Mouse (Mus musculus) liver, embryonic 15.5 days (tissue): ENCODE measurements around the gene Elovl1. TPM values are rescaled to one million over a fixed set of nuclear protein-coding genes. Genes with fewer than 3 reads are reported as not detected.

Experiments
- ATAC-seq: fragments of 200-750 bp; cut with Nextera tagmentation; 2 replicates; pipeline ENCODE4 v1.8.0; 2017; ENCODE audit warnings: moderate number of reproducible peaks, mild to moderate bottlenecking, moderate library complexity; ENCODE audit not compliant: insufficient read depth
- H3K27ac ChIP-seq: fragments of 300-500 bp; sonication (generic); replicated peaks from 2 replicates; pipeline ENCODE4 v1.5.1; 2015; ENCODE audit warnings: mild to moderate bottlenecking, inconsistent platforms
- H3K27me3 ChIP-seq: fragments of 300-500 bp; sonication (generic); 2 replicates; pipeline ENCODE4 v1.6.1; 2015; ENCODE audit warnings: mild to moderate bottlenecking, inconsistent platforms
- H3K36me3 ChIP-seq: fragments of 300-500 bp; sonication (generic); replicated peaks from 2 replicates; pipeline ENCODE4 v1.6.1; 2015; ENCODE audit warnings: moderate library complexity, mild to moderate bottlenecking, inconsistent platforms
- H3K4me1 ChIP-seq: fragments of 300-500 bp; sonication (generic); replicated peaks from 2 replicates; pipeline ENCODE4 v1.6.1; 2015; ENCODE audit warnings: inconsistent platforms
- H3K4me2 ChIP-seq: fragments of 300-500 bp; sonication (generic); 2 replicates; pipeline ENCODE4 v1.6.1; 2015; ENCODE audit warnings: moderate library complexity, mild to moderate bottlenecking, inconsistent platforms
- H3K4me3 ChIP-seq: fragments of 300-500 bp; sonication (generic); replicated peaks from 2 replicates; pipeline ENCODE4 v1.5.1; 2015; ENCODE audit warnings: mild to moderate bottlenecking, inconsistent platforms
- H3K9ac ChIP-seq: fragments of 300-500 bp; sonication (generic); 2 replicates; pipeline ENCODE4 v1.6.1; 2015; ENCODE audit warnings: moderate library complexity, mild to moderate bottlenecking, inconsistent platforms
- H3K9me3 ChIP-seq: fragments of 300-500 bp; sonication (generic); replicated peaks from 2 replicates; pipeline ENCODE4 v1.6.1; 2016; ENCODE audit warnings: inconsistent platforms
- WGBS: fragments of 180-500 bp; shearing (Covaris S2); methylation state at CpG from one replicate; pipeline ENCODE4 v1.1.7; 2015; ENCODE audit warnings: mixed read lengths; ENCODE audit not compliant: insufficient replicate concordance; 5-methylcytosine and 5-hydroxymethylcytosine counted together
- polyA plus RNA-seq: library from polyadenylated mRNA; unstranded; fragments of >200 nt; fragmentation: Nextera tagmentation; extraction: Ambion mirVana; gene quantifications from 2 replicates; pipeline ENCODE4 v1.2.1, GENCODE M21; 2015

Elovl1 gene
- polyA plus RNA-seq, 1 experiment from 2014 or later: 83.4 TPM

GRCm38 (mm10) chr4:118409142-118409900 is 18.6 kb upstream of the Elovl1 start, which contains the start of the genes Szt2 and Med8:
Gene Szt2, minus strand, starts transcription at chr4:118409273.
Gene Med8, plus strand, starts transcription at chr4:118409337.
- WGBS: under 1% methylated on average over 53 of the region's 53 CpGs

GRCm38 (mm10) chr4:118410871-118411270 is 17.0 kb upstream of the Elovl1 start:
- no peak for ATAC-seq
- Histone ChIP-seq H3K9me3 (no peaks in the 10 kb centered on the region), H3K4me3 (no peak overlapping the region), H3K27me3 (no peaks in the 10 kb centered on the region), H3K36me3 (peaks cover 55% of the 10 kb centered on the region), H3K9ac (no peak overlapping the region), H3K4me2 (0 out of 2 replicates have a peak overlapping the region, but pooled peaks have one; percentile 23), H3K4me1 (peaks cover 33% of the 10 kb centered on the region), H3K27ac (no peak overlapping the region)
- 87% methylated on average over 5 of the region's 5 CpGs for WGBS

More at GRCm38 (mm10) chr4:118409142-118409900, 18.6 kb upstream of the Elovl1 start, which contains the start of the genes Szt2 and Med8:
- peak within 1 kb of the TSS; percentile 83 for H3K27ac ChIP-seq
- ATAC-seq: peak; percentile 98
- H3K9ac ChIP-seq: peak within 1 kb of the TSS; percentile 86
- H3K9me3 ChIP-seq: no peaks in the 10 kb centered on the region
- peak within 1 kb of the TSS; percentile 89 for H3K4me3 ChIP-seq
- peaks cover 52% of the 10 kb centered on the region for H3K36me3 ChIP-seq
- no peaks in the 10 kb centered on the region for H3K27me3 ChIP-seq
- peak within 1 kb of the TSS; percentile 82 for H3K4me2 ChIP-seq
- H3K4me1 ChIP-seq: peaks cover 34% of the 10 kb centered on the region

- Histone ChIP-seq H3K9ac (no peak overlapping the region), H3K4me1 (peaks cover 16% of the 10 kb centered on the region), H3K27ac (no peak overlapping the region), H3K36me3 (peaks cover 82% of the 10 kb centered on the region), H3K4me2 (no peak overlapping the region), H3K27me3 (no peaks in the 10 kb centered on the region), H3K4me3 (no peak overlapping the region), H3K9me3 (no peaks in the 10 kb centered on the region)
- ATAC-seq: no peak
- WGBS: 87% methylated on average over 5 of the region's 5 CpGs
These were observed 14.3 kb upstream of the Elovl1 start for GRCm38 (mm10) chr4:118413553-118413952.

GRCm38 (mm10) chr4:118415779-118416178 is 12.1 kb upstream of the Elovl1 start:
- no peak for ATAC-seq
- no peaks in the 10 kb centered on the region for H3K27me3 ChIP-seq
- no peak overlapping the region for H3K27ac ChIP-seq
- H3K9ac ChIP-seq: no peak overlapping the region
- peaks cover 95% of the 10 kb centered on the region for H3K36me3 ChIP-seq
- H3K9me3 ChIP-seq: no peaks in the 10 kb centered on the region
- H3K4me1 ChIP-seq: peaks cover 4% of the 10 kb centered on the region
- no peak overlapping the region for H3K4me3 ChIP-seq
- WGBS: 73% methylated on average over 2 of the region's 2 CpGs
- H3K4me2 ChIP-seq: no peak overlapping the region

GRCm38 (mm10) chr4:118416329-118416728 is 11.6 kb upstream of the Elovl1 start:
- ATAC-seq: no peak
- no peak overlapping the region for H3K27ac ChIP-seq
- peaks cover 95% of the 10 kb centered on the region for H3K36me3 ChIP-seq

GRCm38 (mm10) chr4:118417112-118417797 is 10.6 kb upstream of the Elovl1 start:
- H3K9me3 ChIP-seq: no peaks in the 10 kb centered on the region
- no peak overlapping the region for H3K27ac ChIP-seq
- H3K9ac ChIP-seq: no peak overlapping the region
- WGBS: 54% methylated on average over 13 of the region's 13 CpGs
- no peaks in the 10 kb centered on the region for H3K4me1 ChIP-seq
- H3K4me3 ChIP-seq: no peak overlapping the region
- no peak for ATAC-seq
- peaks cover 91% of the 10 kb centered on the region for H3K36me3 ChIP-seq
- H3K27me3 ChIP-seq: no peaks in the 10 kb centered on the region
- no peak overlapping the region for H3K4me2 ChIP-seq

More at GRCm38 (mm10) chr4:118416329-118416728, 11.6 kb upstream of the Elovl1 start:
- 86% methylated on average over 5 of the region's 5 CpGs for WGBS
- Histone ChIP-seq H3K4me1 (no peaks in the 10 kb centered on the region), H3K27me3 (no peaks in the 10 kb centered on the region), H3K4me2 (no peak overlapping the region), H3K9me3 (no peaks in the 10 kb centered on the region), H3K4me3 (no peak overlapping the region), H3K9ac (no peak overlapping the region)

GRCm38 (mm10) chr4:118421384-118421783 is 6.5 kb upstream of the Elovl1 start:
- no peak overlapping the region for H3K27ac ChIP-seq
- peaks cover 53% of the 10 kb centered on the region for H3K36me3 ChIP-seq
- no peak overlapping the region for H3K4me2 ChIP-seq
- H3K4me3 ChIP-seq: no peak overlapping the region
- no peak for ATAC-seq
- H3K27me3 ChIP-seq: no peaks in the 10 kb centered on the region
- peaks cover 33% of the 10 kb centered on the region for H3K4me1 ChIP-seq
- H3K9ac ChIP-seq: no peak overlapping the region
- 95% methylated on average over 3 of the region's 3 CpGs for WGBS
- no peaks in the 10 kb centered on the region for H3K9me3 ChIP-seq

GRCm38 (mm10) chr4:118424541-118425160 is 3.2 kb upstream of the Elovl1 start:
- H3K9ac ChIP-seq: peak overlapping the region; percentile 31; the same call in 1 of the 2 replicates

GRCm38 (mm10) chr4:118425374-118425773 is 2.5 kb upstream of the Elovl1 start:
- no peaks in the 10 kb centered on the region for H3K9me3 ChIP-seq
- ATAC-seq: no peak
- H3K9ac ChIP-seq: no peak overlapping the region
- peak overlapping the region; percentile 91 for H3K27ac ChIP-seq
- peaks cover 27% of the 10 kb centered on the region for H3K36me3 ChIP-seq
- peaks cover 73% of the 10 kb centered on the region for H3K4me1 ChIP-seq
- no peaks in the 10 kb centered on the region for H3K27me3 ChIP-seq
- no peak overlapping the region for H3K4me3 ChIP-seq
- H3K4me2 ChIP-seq: no peak overlapping the region
- 86% methylated on average over 1 of the region's 1 CpGs for WGBS

More at GRCm38 (mm10) chr4:118424541-118425160, 3.2 kb upstream of the Elovl1 start:
- Histone ChIP-seq H3K4me1 (peaks cover 66% of the 10 kb centered on the region), H3K4me2 (peak overlapping the region; percentile 44), H3K4me3 (no peak overlapping the region), H3K9me3 (no peaks in the 10 kb centered on the region), H3K36me3 (peaks cover 30% of the 10 kb centered on the region), H3K27ac (peak overlapping the region; percentile 91), H3K27me3 (no peaks in the 10 kb centered on the region)
- WGBS: 18% methylated on average over 4 of the region's 4 CpGs
- ATAC-seq: peak; percentile 59

- H3K9me3 ChIP-seq: no peaks in the 10 kb centered on the region
- H3K27ac ChIP-seq: peak overlapping the region; percentile 91
- peak overlapping the region; percentile 97 for H3K4me2 ChIP-seq
- ATAC-seq: peak; percentile 8
- H3K4me3 ChIP-seq: peak overlapping the region; percentile 75
- H3K36me3 ChIP-seq: peaks cover 33% of the 10 kb centered on the region
- H3K27me3 ChIP-seq: no peaks in the 10 kb centered on the region
- WGBS: 4% methylated on average over 5 of the region's 5 CpGs
- peak overlapping the region; percentile 90 for H3K9ac ChIP-seq
- peaks cover 92% of the 10 kb centered on the region for H3K4me1 ChIP-seq
These were observed 502 bp upstream of the Elovl1 start for GRCm38 (mm10) chr4:118427415-118427767.
